Mouse (Mus musculus) adrenal gland, adult 18-20 months (tissue): ENCODE measurements at regions not wholly inside any gene's neighbourhood (a gene's known extent, or its start where the extent isn't known, plus 50 kb on each side); places are given as distances from the start of the nearest gene placed in this dataset.

Source experiments
- DNase-seq, 2 experiments: peaks; one replicate each; pipeline ENCODE4 v3.0.0; 2021 to 2022; ENCODE audit warnings: low spot score in 2 of 2

DNA sequence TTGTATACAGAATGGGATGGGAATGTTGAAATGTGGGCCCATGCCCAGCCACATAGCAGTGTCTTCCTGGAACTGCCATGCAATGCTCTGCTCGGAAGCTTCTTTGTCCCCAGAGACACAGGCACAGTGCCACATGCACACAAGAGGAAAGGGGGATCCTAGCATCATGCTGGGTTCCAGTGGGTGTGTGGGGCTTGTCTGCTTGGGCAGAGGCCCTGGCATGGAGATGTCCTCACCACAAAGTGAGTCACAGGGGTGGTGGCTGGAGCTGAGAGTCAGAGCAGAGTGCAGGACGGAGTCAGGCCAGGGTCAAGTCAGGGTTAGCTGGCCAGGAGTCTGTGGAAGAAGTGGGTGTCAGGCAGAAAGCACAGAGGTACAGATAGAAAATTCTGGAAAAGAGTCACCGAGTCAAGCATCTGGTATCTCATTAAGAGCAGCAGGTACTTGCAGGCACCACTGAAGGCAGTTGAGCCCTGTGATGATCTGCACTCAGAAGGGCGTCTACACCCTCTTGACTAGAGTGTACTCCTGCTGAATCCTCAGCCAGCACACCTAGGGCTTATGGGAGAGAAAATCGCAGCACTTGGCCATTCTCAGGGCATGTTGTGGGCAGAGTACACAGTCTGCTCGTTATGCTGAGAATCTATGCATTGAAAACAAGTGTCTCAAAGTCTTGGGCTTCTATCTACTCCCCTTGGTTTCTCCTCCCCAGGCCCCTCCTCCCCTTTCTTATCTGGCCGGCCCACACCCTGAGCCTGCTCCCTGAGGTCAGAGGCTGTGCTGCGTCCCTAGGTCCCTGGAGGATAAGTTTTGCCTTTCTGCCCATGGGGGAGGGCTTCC is 85.3 kb downstream of the Ackr3 start:
- DNase-seq, result peak in 1 of 2 experiments; percentile 26

DNA sequence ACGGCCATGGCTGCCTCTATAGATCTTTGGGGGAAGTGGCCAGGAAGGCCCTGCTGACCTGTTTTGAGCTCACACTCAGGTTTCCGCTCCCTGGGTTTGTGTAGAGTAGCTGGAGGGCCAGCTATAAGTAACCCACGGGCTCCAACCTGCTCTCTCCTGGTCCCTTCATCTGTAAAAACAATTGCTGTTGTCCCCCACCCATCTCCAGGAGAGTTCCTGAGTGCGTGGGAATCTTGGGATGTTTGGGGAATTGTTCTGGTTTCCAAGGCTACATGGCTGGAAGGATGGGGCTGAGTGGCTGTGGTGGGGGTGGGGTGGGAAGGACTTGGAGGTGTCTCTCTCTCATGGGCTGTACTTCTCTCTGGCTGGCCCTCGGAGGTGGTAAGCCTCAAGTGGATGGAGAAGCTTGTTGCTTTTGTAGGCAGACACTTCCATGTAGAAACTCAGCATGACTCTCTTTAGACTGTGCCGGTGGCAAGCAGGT is 86.0 kb downstream of the Ackr3 start:
- no peak for DNase-seq

GRCm38 (mm10) chr1:90290428-90291197 is 86.8 kb downstream of the Ackr3 start:
- DNase-seq, result no peak

- no peak for DNase-seq
Measured at GRCm38 (mm10) chr1:90291256-90291655, 87.5 kb downstream of the Ackr3 start.

DNA sequence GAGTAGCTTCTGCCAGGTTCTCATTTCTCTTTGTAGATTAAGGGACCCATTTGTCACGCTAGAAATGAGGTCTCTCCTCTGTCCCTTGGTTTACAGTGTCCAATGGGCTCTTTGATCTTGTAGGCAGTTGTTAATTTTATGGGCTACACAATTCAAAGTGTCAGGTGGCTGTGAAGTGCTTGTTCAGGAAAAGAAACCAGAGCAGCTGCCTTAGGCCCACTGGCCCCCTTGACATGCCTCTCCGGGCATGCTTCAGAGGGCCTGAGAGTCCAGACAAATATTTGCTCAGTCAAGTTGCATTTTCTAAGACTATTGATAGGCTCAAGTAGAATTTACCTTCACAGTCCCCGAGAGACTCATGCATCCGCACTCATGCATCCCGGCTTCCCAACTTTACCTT is 94.0 kb downstream of the Ackr3 start:
- no peak for DNase-seq

- DNase-seq, result no peak
Measured at GRCm38 (mm10) chr1:90300229-90300628, 96.4 kb downstream of the Ackr3 start.

DNA sequence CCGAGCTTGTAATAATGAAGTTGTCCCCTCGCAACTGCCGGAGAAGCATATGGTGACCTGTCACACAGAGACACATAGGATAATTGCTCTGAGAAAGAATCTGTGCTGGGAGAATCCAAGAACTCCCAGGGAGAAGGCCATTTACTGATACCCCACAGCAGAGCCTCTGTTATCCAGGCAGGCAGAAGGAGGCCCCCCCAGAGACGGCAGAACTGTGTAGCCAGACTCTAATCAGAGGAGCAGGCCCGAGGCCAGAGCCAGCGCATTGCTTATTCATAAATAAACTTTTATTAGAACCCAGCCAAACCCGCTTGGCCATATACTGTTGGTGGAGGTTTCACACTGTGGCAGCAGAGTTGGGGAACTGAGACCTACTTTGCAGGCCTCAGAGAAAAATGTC is 100.6 kb downstream of the Ackr3 start:
- no peak for DNase-seq

DNA sequence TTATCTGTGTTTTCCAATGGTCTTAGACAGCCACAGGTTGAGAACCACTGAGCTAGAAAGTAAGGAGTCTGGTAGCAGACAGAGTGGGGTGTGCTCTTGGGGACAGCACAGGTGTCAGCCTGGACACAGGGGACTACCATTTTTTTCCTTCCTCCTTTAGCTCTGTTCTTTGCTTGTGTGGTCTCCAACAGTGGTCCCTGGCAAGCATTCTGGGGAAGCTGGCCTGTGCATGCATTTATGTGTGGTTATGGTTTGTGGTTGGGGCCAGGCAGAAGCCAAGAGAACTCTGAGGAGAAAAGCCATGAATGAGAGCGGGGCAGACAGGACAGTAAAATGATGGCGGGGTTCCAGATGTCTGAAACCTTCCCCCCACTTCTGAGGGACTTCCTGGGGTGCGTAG is 107.2 kb downstream of the Ackr3 start:
- DNase-seq, result no peak

DNA sequence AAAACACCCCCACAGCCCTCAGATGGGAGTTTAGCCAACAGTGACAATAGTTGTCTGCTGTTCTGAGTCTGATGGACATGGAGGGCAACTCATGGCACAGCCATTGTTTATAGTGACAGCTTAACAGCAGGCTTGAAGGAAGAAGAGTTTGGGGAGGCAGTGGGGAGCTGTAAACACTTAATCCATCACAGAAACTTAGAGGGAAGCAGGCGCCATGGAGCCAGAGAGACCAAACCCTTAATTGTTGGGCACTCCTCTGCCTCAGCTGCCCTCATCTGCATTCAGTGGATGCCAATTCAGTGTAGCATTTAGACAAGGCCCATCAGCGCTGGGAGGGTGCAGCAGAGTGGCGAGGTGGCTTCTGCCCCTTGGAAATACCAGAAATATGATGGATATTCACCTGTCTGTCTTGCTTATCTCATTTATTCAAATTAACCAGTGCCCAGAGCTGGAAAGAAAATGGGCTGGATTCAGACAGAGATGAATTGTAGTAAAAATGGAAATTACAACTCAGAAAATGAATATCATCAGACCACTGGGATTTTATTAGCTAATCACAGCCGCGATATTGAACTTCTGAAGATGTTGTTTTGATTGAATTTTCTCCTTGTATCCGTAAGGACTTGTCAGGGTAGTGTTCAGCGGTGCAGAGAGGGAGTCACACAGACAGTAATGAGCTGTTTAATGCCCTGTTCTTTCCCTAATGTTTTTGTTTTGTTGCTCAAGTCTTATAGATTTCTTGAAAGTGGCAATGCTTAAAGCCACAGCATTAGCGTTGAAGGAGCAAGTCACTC is 108.1 kb downstream of the Ackr3 start:
- no peak for DNase-seq

- DNase-seq, result no peak
Measured at GRCm38 (mm10) chr1:90313750-90314359, 110.1 kb downstream of the Ackr3 start.

- DNase-seq, result no peak
Measured at GRCm38 (mm10) chr1:90317902-90318301, 114.1 kb downstream of the Ackr3 start.

DNA sequence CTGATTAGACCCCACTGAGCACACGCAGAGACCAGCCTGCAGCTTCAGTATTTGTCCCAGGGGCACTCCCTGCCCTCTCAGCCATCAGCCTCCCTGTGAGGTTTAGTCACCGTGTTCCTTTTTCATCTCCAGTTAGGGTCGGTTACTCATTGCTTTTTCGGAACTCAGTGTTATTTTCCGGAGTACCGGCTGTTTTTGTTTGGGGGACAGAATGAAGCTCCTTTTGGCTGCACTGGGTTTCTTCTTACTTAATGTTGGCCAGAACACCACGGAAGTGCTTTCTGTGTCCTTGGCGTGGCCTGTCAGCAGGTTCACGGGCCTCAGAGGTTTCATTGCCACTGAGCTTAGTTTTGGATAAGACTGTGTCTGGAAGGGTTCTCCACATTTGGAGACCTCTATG is 114.7 kb downstream of the Ackr3 start:
- DNase-seq, result no peak

DNA sequence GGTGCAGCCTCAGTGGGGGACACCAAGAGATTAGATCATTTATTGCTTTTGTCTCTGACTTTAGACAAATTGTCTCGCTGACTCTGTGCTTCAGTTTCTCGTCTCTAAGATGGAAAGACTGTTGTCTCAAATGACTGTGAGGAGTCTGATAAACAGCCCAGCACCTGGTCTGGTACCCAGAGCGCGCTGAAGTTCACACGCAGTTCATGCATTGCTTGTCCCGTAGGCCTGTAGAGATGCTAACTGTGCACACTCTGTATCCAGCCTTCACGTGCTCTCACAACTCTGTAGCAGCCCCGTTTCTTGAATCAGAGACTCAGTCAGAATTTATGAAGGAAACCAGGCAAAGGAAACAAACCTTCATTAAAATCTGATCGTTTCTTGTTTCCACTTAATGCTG is 116.7 kb downstream of the Ackr3 start:
- no peak for DNase-seq

DNA sequence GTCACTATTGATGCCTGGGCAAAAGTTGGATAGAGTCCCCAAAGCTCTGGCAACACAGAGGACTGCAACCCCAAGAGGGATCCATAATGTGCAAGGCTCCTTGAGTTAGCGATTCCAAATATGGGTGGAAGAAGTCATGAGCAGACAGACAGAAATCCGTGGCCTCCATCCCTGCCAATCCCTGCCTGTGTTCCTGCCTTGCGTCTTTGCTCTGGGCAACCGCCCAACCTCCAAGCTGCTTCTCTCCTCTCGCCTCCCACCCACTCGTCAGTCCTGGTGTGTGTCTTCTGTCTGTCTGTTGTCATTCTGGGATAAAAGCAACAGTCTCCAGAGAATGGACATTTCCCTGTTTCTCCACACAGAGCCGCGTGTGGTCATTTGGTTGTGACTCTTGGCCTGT is 117.7 kb downstream of the Ackr3 start:
- no peak for DNase-seq

- DNase-seq, result no peak
Measured at GRCm38 (mm10) chr1:90327237-90327636, 123.5 kb downstream of the Ackr3 start.

DNA sequence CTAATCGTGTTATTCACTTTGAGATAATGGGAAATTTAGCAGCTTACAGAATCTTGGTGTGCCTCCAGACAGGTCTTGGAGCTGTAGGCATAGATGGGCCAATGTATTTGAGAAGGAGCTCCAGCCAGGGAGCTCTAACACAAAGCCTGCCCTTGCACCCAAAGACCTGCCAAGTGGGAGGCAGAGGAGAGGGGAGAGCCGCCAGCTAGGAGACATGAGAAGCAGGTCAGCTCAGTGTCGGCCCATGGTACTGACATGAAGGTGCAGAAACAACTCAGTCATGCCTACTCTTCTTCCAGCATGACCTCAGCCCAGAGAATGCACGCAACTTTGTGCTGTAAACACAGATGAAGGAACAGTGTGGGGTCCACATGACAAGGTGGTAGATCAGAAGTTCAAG is 128.8 kb downstream of the Ackr3 start:
- no peak for DNase-seq

DNA sequence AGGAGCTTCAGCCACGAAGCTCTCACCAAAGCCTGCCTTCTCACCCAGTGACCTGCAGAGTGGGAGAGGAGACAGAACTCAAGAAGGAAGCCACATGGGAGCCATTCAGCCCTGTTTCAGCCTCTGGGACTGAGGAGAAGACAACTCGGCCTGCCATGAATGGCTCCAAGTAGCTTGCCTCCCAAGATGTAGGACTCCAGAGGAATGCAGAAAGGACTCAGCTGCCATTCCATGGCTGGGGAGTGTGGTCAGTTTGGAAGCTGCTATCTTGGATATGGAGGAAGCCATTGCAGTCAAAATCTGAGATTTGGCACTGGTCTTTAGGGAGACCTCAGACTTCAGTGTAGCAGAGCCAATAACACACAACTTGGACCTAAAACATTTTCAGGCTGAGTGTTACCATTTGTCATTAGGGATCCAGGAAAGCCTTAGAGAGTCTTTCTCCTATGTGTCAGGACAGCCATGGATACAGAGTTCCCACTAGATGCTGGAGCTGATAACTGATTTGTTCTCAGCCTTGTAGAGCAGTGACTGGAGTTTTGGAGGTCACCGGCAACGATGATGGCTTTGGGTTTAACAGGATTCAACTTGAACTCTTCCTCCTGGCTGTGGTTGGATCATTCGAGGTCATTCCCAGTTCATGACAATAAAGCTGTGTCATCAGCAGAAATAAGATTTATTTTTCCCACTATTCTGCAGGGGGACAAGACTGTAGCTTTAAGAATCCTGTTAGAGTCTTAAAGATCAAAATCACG is 130.1 kb downstream of the Ackr3 start:
- DNase-seq, result no peak

- peak in 1 of 2 experiments; percentile 8 for DNase-seq
Measured at GRCm38 (mm10) chr1:90335001-90335747, 131.4 kb downstream of the Ackr3 start.

DNA sequence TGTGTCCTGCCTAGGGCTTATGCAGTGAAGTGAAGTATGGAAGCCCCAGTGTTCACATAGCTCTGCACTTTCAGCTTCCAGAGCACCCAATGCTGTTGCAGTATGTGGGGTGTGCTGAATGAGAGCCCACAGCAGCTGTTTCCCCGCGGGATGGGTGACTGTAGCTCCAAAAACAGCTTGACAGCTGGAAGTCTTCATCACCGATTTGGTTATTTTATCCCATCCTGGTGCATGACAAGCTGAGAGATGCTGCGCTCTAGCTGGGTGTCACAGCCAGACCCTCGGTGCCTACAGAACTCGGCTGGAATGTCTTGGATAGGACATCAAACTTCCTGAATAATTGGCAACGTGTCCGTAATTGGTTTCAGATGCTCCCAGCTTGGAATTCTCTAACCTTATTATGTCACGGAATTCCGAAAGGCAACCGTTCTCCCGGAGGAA is 134.1 kb downstream of the Ackr3 start:
- DNase-seq, result no peak

GRCm38 (mm10) chr1:90342346-90342745 is 138.6 kb downstream of the Ackr3 start:
- no peak for DNase-seq
